20 mouse cellular contexts compared by ENCODE assay signal in the genomic region with DNA sequence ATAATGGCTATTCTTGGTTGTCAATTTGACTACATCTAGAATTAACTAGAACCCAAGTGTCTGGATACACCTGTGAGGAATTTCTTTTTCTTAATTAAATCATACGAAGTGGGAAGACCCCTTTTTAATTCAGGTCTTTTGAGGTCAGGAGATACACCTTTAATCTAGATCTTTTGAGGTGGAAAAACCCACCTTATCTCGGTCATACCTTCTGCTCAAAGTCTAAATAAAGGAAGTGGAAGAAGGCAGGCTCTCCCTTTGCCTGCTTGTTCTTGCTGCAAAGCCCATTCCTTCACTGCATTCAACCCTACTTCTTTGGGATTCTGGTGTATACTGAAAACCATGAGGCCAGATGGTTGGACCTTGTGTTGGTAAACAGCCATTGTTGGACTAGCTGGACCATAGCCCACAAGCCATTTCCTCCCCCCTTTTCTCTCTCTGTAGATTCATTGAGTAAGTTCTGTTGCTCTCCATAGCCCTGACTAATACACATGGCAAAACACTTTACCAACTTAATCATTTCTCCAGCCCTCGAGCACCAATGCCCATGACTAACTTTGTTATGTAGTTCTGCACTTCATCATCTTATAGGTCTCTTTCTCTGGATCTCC.
DNase-seq lines count a peak whose midpoint lies in the region; ATAC-seq and TF ChIP-seq lines count a peak whose summit lies in the region.
"Had no signal": no experiment of that assay in that cellular context is flagged by ENCODE, and none has a peak within 500 bp of the region (broad histone marks: within the 10 kb centered on the region; RNA-seq: fewer than 3 reads in every experiment).

No protein-coding gene starts in this region.

- no peak for TF ChIP-seq CTCF in liver, adult 2 months (IDR thresholded peaks at IDR 0.05; ENCODE audit: low read depth, low read length)

- no peaks in the 10 kb centered on the region for H3K79me2 ChIP-seq in liver, adult 2 months (ENCODE audit: control insufficient read depth, insufficient read depth, low read length)

- H3K4me2 ChIP-seq in liver, embryonic 11.5 days: no peak overlapping the region
- H3K4me2 ChIP-seq in heart, embryonic 15.5 days: no peak overlapping the region
- H3K4me2 ChIP-seq: embryonic facial prominence, embryonic 13.5 days; neural tube, embryonic 15.5 days had no signal

- H3K4me1 ChIP-seq in heart, embryonic 10.5 days: peaks cover 58% of the 10 kb centered on the region
- peaks cover 8% of the 10 kb centered on the region for H3K4me1 ChIP-seq in liver, adult 2 months (ENCODE audit: control insufficient read depth, insufficient read depth, low read length)
- H3K4me1 ChIP-seq in liver, embryonic 11.5 days (replicated peaks; ENCODE audit: control insufficient read depth, insufficient read depth, low read length): no peaks in the 10 kb centered on the region
- H3K4me1 ChIP-seq in heart, embryonic 15.5 days (replicated peaks): peaks cover 34% of the 10 kb centered on the region

- intact Hi-C loops in heart, postnatal 36 days (cut with DNase I): no loop called here

- H3K36me3 ChIP-seq in heart, embryonic 10.5 days: no peaks in the 10 kb centered on the region
- no peaks in the 10 kb centered on the region for H3K36me3 ChIP-seq in liver, adult 2 months (ENCODE audit: control insufficient read depth, insufficient read depth, low read length)
- no peaks in the 10 kb centered on the region for H3K36me3 ChIP-seq in liver, embryonic 11.5 days (ENCODE audit: control insufficient read depth, insufficient read depth, low read length)
- no peaks in the 10 kb centered on the region for H3K36me3 ChIP-seq in heart, embryonic 15.5 days
- H3K36me3 ChIP-seq: embryonic facial prominence, embryonic 13.5 days; hindbrain, embryonic 10.5 days; neural tube, embryonic 15.5 days had no signal

- no peak overlapping the region for H3K9ac ChIP-seq in liver, adult 2 months (ENCODE audit: low read depth, low read length)
- no peak overlapping the region for H3K9ac ChIP-seq in liver, embryonic 11.5 days (ENCODE audit: low read depth, low read length)
- H3K9ac ChIP-seq in heart, embryonic 15.5 days: no peak overlapping the region
- H3K9ac ChIP-seq: embryonic facial prominence, embryonic 13.5 days; neural tube, embryonic 15.5 days had no signal

- H3K27me3 ChIP-seq in heart, embryonic 10.5 days (ENCODE audit: insufficient read depth, poor library complexity, severe bottlenecking): no peaks in the 10 kb centered on the region
- H3K27me3 ChIP-seq in liver, adult 2 months (ENCODE audit: control insufficient read depth, insufficient read depth, low read length): no peaks in the 10 kb centered on the region
- no peaks in the 10 kb centered on the region for H3K27me3 ChIP-seq in liver, embryonic 11.5 days (replicated peaks; ENCODE audit: control insufficient read depth, insufficient read depth, low read length)
- no peaks in the 10 kb centered on the region for H3K27me3 ChIP-seq in heart, embryonic 15.5 days
- H3K27me3 ChIP-seq: embryonic facial prominence, embryonic 13.5 days; neural tube, embryonic 15.5 days; Patski had no signal

- ATAC-seq in liver, embryonic 11.5 days (replicated peaks; ENCODE audit: low FRiP score): no peak
- no peak for ATAC-seq in heart, embryonic 15.5 days (replicated peaks; ENCODE audit: insufficient number of reproducible peaks, insufficient read depth, low FRiP score, low read depth)
- ATAC-seq: forebrain, embryonic 16.5 days; hindbrain, postnatal 0 days; intestine, postnatal 0 days; Patski had no signal

- no peak for TF ChIP-seq POLR2A in liver, adult 2 months (IDR thresholded peaks at IDR 0.05; ENCODE audit: extremely low read depth, insufficient read depth, low read length)

- H3K4me3 ChIP-seq in heart, embryonic 10.5 days: no peak overlapping the region
- no peak overlapping the region for H3K4me3 ChIP-seq in liver, adult 2 months (ENCODE audit: insufficient read depth, low read depth, low read length)
- H3K4me3 ChIP-seq in liver, embryonic 11.5 days (ENCODE audit: low read depth, low read length): no peak overlapping the region
- H3K4me3 ChIP-seq in heart, embryonic 15.5 days: no peak overlapping the region
- H3K4me3 ChIP-seq: embryonic facial prominence, embryonic 13.5 days; hindbrain, embryonic 10.5 days; neural tube, embryonic 15.5 days had no signal

- no peaks in the 10 kb centered on the region for H3K9me3 ChIP-seq in heart, embryonic 10.5 days
- H3K9me3 ChIP-seq in liver, embryonic 11.5 days (ENCODE audit: control insufficient read depth, low read length): no peaks in the 10 kb centered on the region
- no peaks in the 10 kb centered on the region for H3K9me3 ChIP-seq in heart, embryonic 15.5 days (replicated peaks)
- H3K9me3 ChIP-seq: embryonic facial prominence, embryonic 13.5 days; hindbrain, embryonic 10.5 days; neural tube, embryonic 15.5 days had no signal

- H3K27ac ChIP-seq in heart, embryonic 10.5 days: peak overlapping the region; percentile 88; the same call in 1 of the 2 replicates
- H3K27ac ChIP-seq in liver, adult 2 months (replicated peaks; ENCODE audit: insufficient read depth, low read depth, low read length): no peak overlapping the region
- H3K27ac ChIP-seq in liver, embryonic 11.5 days (ENCODE audit: low read depth, low read length): no peak overlapping the region
- H3K27ac ChIP-seq in heart, embryonic 15.5 days: peak overlapping the region; percentile 96
- H3K27ac ChIP-seq: embryonic facial prominence, embryonic 13.5 days; hindbrain, embryonic 10.5 days; hindbrain, postnatal 0 days; neural tube, embryonic 15.5 days had no signal

- no peak for DNase-seq in heart, embryonic 10.5 days (ENCODE audit: low spot score)
- no peak for DNase-seq in heart, postnatal 36 days
- DNase-seq in liver, adult 2 months (ENCODE audit: extremely low read depth, low read depth, low spot score): peak; percentile 86
- no peak for DNase-seq in liver, embryonic 11.5 days (ENCODE audit: low spot score)
- DNase-seq in heart, postnatal 4 days: peak; percentile 3
- no peak for DNase-seq in retina, postnatal 1 day
- DNase-seq: adrenal gland, postnatal 14 days; cerebellum, adult 9-11 months; lung, adult 18-20 months; lung, postnatal 14 days; midbrain, embryonic 14.5 days; right cerebral cortex, postnatal 14 days had no signal

- 71% methylated on average over 3 of the region's 3 CpGs for WGBS in heart, embryonic 10.5 days
- 67% methylated on average over 3 of the region's 3 CpGs for WGBS in liver, adult 2 months
- WGBS in liver, embryonic 11.5 days: 58% methylated on average over 3 of the region's 3 CpGs
- 73% methylated on average over 3 of the region's 3 CpGs for WGBS in heart, embryonic 15.5 days

Comparison
In these comparisons a context has a peak if more than half of its experiments do, and no peak if none do; other contexts are left out.
1. DNase-seq: peak in liver, adult 2 months (single experiment) and heart, postnatal 4 days (single experiment); none in heart, embryonic 10.5 days (single experiment), heart, postnatal 36 days (0 of 2), liver, embryonic 11.5 days (single experiment) and retina, postnatal 1 day (single experiment).
2. H3K27ac ChIP-seq: peak in heart, embryonic 10.5 days (single experiment) and heart, embryonic 15.5 days (single experiment); none in liver, adult 2 months (single experiment) and liver, embryonic 11.5 days (single experiment).